Mouse (Mus musculus) urinary bladder, postnatal 10 days (tissue): Measurements from ENCODE around the gene Wdr92.

Experiments used
- DNase-seq: peaks from one replicate; pipeline ENCODE4 v3.0.0; 2022; ENCODE audit warnings: low spot score

Wdr92 gene

GRCm38 (mm10) chr11:17181807-17182206, at the start of gene Wdr92:
Gene Wdr92, plus strand, starts transcription at chr11:17182107.
- DNase-seq: no peak

GRCm38 (mm10) chr11:17135638-17136037, 46.3 kb upstream of the Wdr92 start:
- no peak for DNase-seq

GRCm38 (mm10) chr11:17138306-17139033, 43.4 kb upstream of the Wdr92 start:
- no peak for DNase-seq

GRCm38 (mm10) chr11:17158858-17159737, 22.8 kb upstream of the Wdr92 start, which contains the start of gene Ppp3r1:
Gene Ppp3r1, plus strand, starts transcription at chr11:17159263.
- peak; percentile 89 for DNase-seq

- no peak for DNase-seq
These were observed 22.1 kb upstream of the Wdr92 start for GRCm38 (mm10) chr11:17159738-17160241.

- no peak for DNase-seq
These were observed 21.7 kb upstream of the Wdr92 start for GRCm38 (mm10) chr11:17160242-17160641.

- no peak for DNase-seq
These were observed 18.0 kb upstream of the Wdr92 start for GRCm38 (mm10) chr11:17163956-17164355.

- DNase-seq: no peak
These were observed 15.3 kb upstream of the Wdr92 start for GRCm38 (mm10) chr11:17166627-17167026.

- no peak for DNase-seq
These were observed 12.6 kb upstream of the Wdr92 start for GRCm38 (mm10) chr11:17169262-17169661.

GRCm38 (mm10) chr11:17170938-17171729, 10.8 kb upstream of the Wdr92 start:
- no peak for DNase-seq

GRCm38 (mm10) chr11:17172300-17172699, 9.6 kb upstream of the Wdr92 start:
- no peak for DNase-seq

- DNase-seq: no peak
These were observed 5.3 kb upstream of the Wdr92 start for GRCm38 (mm10) chr11:17176638-17177037.

GRCm38 (mm10) chr11:17180753-17181152, 1.2 kb upstream of the Wdr92 start:
- no peak for DNase-seq

- no peak for DNase-seq
These were observed 1.3 kb downstream of the Wdr92 start for GRCm38 (mm10) chr11:17183165-17183564.

- DNase-seq: no peak
These were observed 5.7 kb downstream of the Wdr92 start for GRCm38 (mm10) chr11:17187649-17188048.

- no peak for DNase-seq
These were observed 6.9 kb downstream of the Wdr92 start for GRCm38 (mm10) chr11:17188786-17189185.

- no peak for DNase-seq
These were observed 10.4 kb downstream of the Wdr92 start for GRCm38 (mm10) chr11:17192151-17192844.

GRCm38 (mm10) chr11:17199170-17199569, 17.3 kb downstream of the Wdr92 start:
- no peak for DNase-seq

- no peak for DNase-seq
These were observed 18.1 kb downstream of the Wdr92 start for GRCm38 (mm10) chr11:17199840-17200501.

GRCm38 (mm10) chr11:17200936-17201335, 19.0 kb downstream of the Wdr92 start:
- no peak for DNase-seq

- no peak for DNase-seq
These were observed 20.6 kb downstream of the Wdr92 start for GRCm38 (mm10) chr11:17202481-17202880.
